Mouse (Mus musculus) heart, adult 9 months (tissue): ENCODE results near the gene Apol9b.
"Not testable (repeated sequence)": the region's sequence is repeated elsewhere in the genome, so short reads cannot be mapped to it uniquely, and the experiment has no call there.

ENCODE experiments used
- DNase-seq, 2 experiments: peaks; one replicate each; pipeline ENCODE4 v3.0.0; 2022; ENCODE audit warnings: low spot score in 2 of 2

Apol9b gene

GRCm38 (mm10) chr15:77728739-77729138, at the start of gene Apol9b:
Apol9b (plus strand) TSS chr15:77729039.
- DNase-seq, result not testable (repeated sequence)

- peak; percentile 11 to 13 for DNase-seq
Observed at GRCm38 (mm10) chr15:77683944-77684343, 44.9 kb upstream of the Apol9b start.

GRCm38 (mm10) chr15:77691532-77692311, 37.1 kb upstream of the Apol9b start:
- DNase-seq, result not testable (repeated sequence)

- peak in 1 of 2 experiments; percentile 3 for DNase-seq
Observed at GRCm38 (mm10) chr15:77694687-77695295, 34.0 kb upstream of the Apol9b start.

- DNase-seq, result not testable (repeated sequence)
Observed at GRCm38 (mm10) chr15:77698656-77699055, 30.2 kb upstream of the Apol9b start, which contains the start of gene Apol7e. Apol7e (plus strand) TSS chr15:77698857.

GRCm38 (mm10) chr15:77705306-77705705, 23.5 kb upstream of the Apol9b start:
- not testable (repeated sequence) for DNase-seq

- DNase-seq, result not testable (repeated sequence)
Observed at GRCm38 (mm10) chr15:77708936-77709335, 19.9 kb upstream of the Apol9b start.

GRCm38 (mm10) chr15:77718240-77718639, 10.6 kb upstream of the Apol9b start:
- not testable (repeated sequence) for DNase-seq

- DNase-seq, result not testable (repeated sequence)
Observed at GRCm38 (mm10) chr15:77721509-77721908, 7.3 kb upstream of the Apol9b start.

GRCm38 (mm10) chr15:77724208-77724911, 4.5 kb upstream of the Apol9b start:
- not testable (repeated sequence) for DNase-seq

GRCm38 (mm10) chr15:77725393-77726020, 3.3 kb upstream of the Apol9b start:
- DNase-seq, result peak in 1 of 2 experiments; percentile 18

- not testable (repeated sequence) for DNase-seq
Observed at GRCm38 (mm10) chr15:77727139-77727538, 1.7 kb upstream of the Apol9b start.

GRCm38 (mm10) chr15:77727745-77728144, 1.1 kb upstream of the Apol9b start:
- DNase-seq, result not testable (repeated sequence)

GRCm38 (mm10) chr15:77731605-77732004, 2.8 kb downstream of the Apol9b start:
- DNase-seq, result no peak

GRCm38 (mm10) chr15:77732851-77733250, 4.0 kb downstream of the Apol9b start:
- DNase-seq, result not testable (repeated sequence)

- not testable (repeated sequence) for DNase-seq
Observed at GRCm38 (mm10) chr15:77733380-77733779, 4.5 kb downstream of the Apol9b start.

- not testable (repeated sequence) for DNase-seq
Observed at GRCm38 (mm10) chr15:77733903-77734302, 5.1 kb downstream of the Apol9b start.

GRCm38 (mm10) chr15:77740511-77741297, 11.9 kb downstream of the Apol9b start:
- DNase-seq, result no peak

- DNase-seq, result not testable (repeated sequence)
Observed at GRCm38 (mm10) chr15:77741556-77741955, 12.7 kb downstream of the Apol9b start.

GRCm38 (mm10) chr15:77744632-77745031, 15.8 kb downstream of the Apol9b start:
- no peak for DNase-seq

GRCm38 (mm10) chr15:77745081-77745480, 16.2 kb downstream of the Apol9b start:
- no peak for DNase-seq
